Mouse (Mus musculus) embryonic facial prominence, embryonic 13.5 days (tissue): ENCODE data around the gene Olfr506. TPM values are rescaled to one million over a fixed set of nuclear protein-coding genes. Genes with fewer than 3 reads are reported as not detected.

ENCODE experiments used
- polyA plus RNA-seq: library from polyadenylated mRNA; unstranded; fragments of >200 nt; fragmentation: Nextera tagmentation; extraction: Ambion mirVana; gene quantifications from 2 replicates; pipeline ENCODE4 v1.2.1, GENCODE M21; 2015

Olfr506 gene
- polyA plus RNA-seq, 1 experiment from 2014 or later, result not detected

Other genes with a start within 250 kb of the Olfr506 start
- not detected in 2 replicates for gene Olfr494, start 245.5 kb upstream of the Olfr506 start, polyA plus RNA-seq
- not detected in 2 replicates for gene Olfr495, start 217.6 kb upstream of the Olfr506 start, polyA plus RNA-seq
- gene Olfr497, start 190.4 kb upstream of the Olfr506 start, polyA plus RNA-seq, result not detected in 2 replicates
- 0.11 TPM in 1 of 2 replicates, not detected in the other for gene Olfr498, start 145.5 kb upstream of the Olfr506 start, polyA plus RNA-seq
- 0.17 TPM in 1 of 2 replicates, not detected in the other for gene Olfr502, start 85.7 kb upstream of the Olfr506 start, polyA plus RNA-seq
- gene Olfr503, start 66.3 kb upstream of the Olfr506 start, polyA plus RNA-seq, result not detected in 2 replicates
- not detected in 2 replicates for gene Olfr504, start 45.0 kb upstream of the Olfr506 start, polyA plus RNA-seq
- gene Olfr507, start 11.0 kb downstream of the Olfr506 start, polyA plus RNA-seq, result not detected in 2 replicates
- not detected in 2 replicates for gene Olfr508, start 19.2 kb downstream of the Olfr506 start, polyA plus RNA-seq
- 0.06 and 0.25 TPM in 2 replicates for gene Olfr509, start 41.1 kb downstream of the Olfr506 start, polyA plus RNA-seq
- gene Olfr510, start 55.6 kb downstream of the Olfr506 start, polyA plus RNA-seq, result not detected in 2 replicates
- gene Olfr512, start 102.5 kb downstream of the Olfr506 start, polyA plus RNA-seq, result not detected in 2 replicates
- not detected in 2 replicates for gene Olfr513, start 140.2 kb downstream of the Olfr506 start, polyA plus RNA-seq
- not detected in 2 replicates for gene Olfr514, start 215.2 kb downstream of the Olfr506 start, polyA plus RNA-seq
- gene Olfr516, start 239.7 kb downstream of the Olfr506 start, polyA plus RNA-seq, result not detected in 2 replicates